In the genomic region with DNA sequence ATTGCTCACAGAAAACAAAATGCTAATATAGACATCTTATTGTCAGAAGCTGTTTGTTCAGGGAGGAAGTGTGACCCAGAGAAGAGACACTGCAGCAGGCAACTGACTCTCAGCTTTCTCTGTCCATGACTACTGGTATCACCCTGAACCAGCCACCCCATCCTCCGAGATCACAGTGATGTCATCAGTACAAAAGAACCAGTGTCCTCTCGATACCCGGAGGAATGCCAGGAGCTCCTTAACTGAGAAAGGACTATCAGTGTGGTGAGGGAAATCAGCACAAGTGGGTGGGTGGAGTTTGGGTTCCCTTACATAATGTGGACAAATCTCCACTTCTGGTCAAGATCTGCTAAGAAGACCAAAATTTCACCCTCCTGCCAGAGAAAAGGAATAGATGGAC, we compare ENCODE assay signal across 21 mouse cellular contexts.
A peak's percentile ranks its signal among the peaks of the same experiment; 100 is the strongest.
DNase-seq lines count a peak whose midpoint lies in the region; TF ChIP-seq lines count a peak whose summit lies in the region.
"Had no signal": no experiment of that assay in that cellular context is flagged by ENCODE, and none has a peak within 500 bp of the region (broad histone marks: within the 10 kb centered on the region; RNA-seq: fewer than 3 reads in every experiment).

No protein-coding gene starts in this region.

- 61% methylated on average over 3 of the region's 3 CpGs for WGBS in lung, adult 2 months

- no peak for TF ChIP-seq CTCF in lung, adult 2 months (IDR thresholded peaks at IDR 0.05; ENCODE audit: insufficient read depth, low read length)

- no peaks in the 10 kb centered on the region; the same call in 1 of the 2 replicates for H3K4me1 ChIP-seq in lung, adult 2 months (ENCODE audit: control insufficient read depth, insufficient read depth, low read length)
- H3K4me1 ChIP-seq: limb, embryonic 13.5 days; liver, embryonic 13.5 days; lung, embryonic 15.5 days had no signal

- peak; percentile 42 for DNase-seq in cerebellum, adult 9-10 months
- DNase-seq in cerebellum, adult 11 months = no peak
- DNase-seq in kidney, adult 9 months = peak; percentile 32
- DNase-seq in kidney, postnatal 4 days = no peak
- DNase-seq in lung, postnatal 36 days = peak; percentile 28
- no peak for DNase-seq in lung, adult 2 months
- DNase-seq in telencephalon, adult 2 months (ENCODE audit: low read depth, low spot score) = peak; percentile 85
- DNase-seq in gastrocnemius, postnatal 14 days = no peak
- DNase-seq: adrenal gland, adult 8-10 months; heart, postnatal 14 days; liver, embryonic 13.5 days; right cerebral cortex, postnatal 25 days; thymus, adult 18-20 months; thymus, postnatal 4 days had no signal

- intact Hi-C loops in gastrocnemius, postnatal 14 days (cut with DNase I; ENCODE audit: low total_unique reads) = no loop called here

- H3K4me3 ChIP-seq in lung, adult 2 months (replicated peaks; ENCODE audit: extremely low read depth, low read depth, low read length) = no peak overlapping the region
- H3K4me3 ChIP-seq: forebrain, embryonic 12.5 days; heart, embryonic 12.5 days; hindbrain, embryonic 13.5 days; limb, embryonic 13.5 days; liver, embryonic 13.5 days; lung, embryonic 15.5 days; midbrain, embryonic 12.5 days; myocyte had no signal

- no peak for TF ChIP-seq POLR2A in lung, adult 2 months (IDR thresholded peaks at IDR 0.05; ENCODE audit: borderline replicate concordance, extremely low read depth, low read depth, low read length)

Comparison
In these comparisons a context has a peak if more than half of its experiments do, and no peak if none do; other contexts are left out.
1. DNase-seq: peak in cerebellum, adult 9-10 months (single experiment), kidney, adult 9 months (single experiment), lung, postnatal 36 days (single experiment) and telencephalon, adult 2 months (single experiment); none in cerebellum, adult 11 months (single experiment), kidney, postnatal 4 days (0 of 2), lung, adult 2 months (single experiment) and gastrocnemius, postnatal 14 days (single experiment).